Mouse (Mus musculus) hindbrain, embryonic 14.5 days (tissue): ENCODE data around the gene Meis2. TPM values are rescaled to one million over a fixed set of nuclear protein-coding genes. Genes with fewer than 3 reads are reported as not detected.

Experiments used
- ATAC-seq: fragments of 200-750 bp; cut with Nextera tagmentation; 2 replicates; pipeline ENCODE4 v1.8.0; 2017; ENCODE audit warnings: moderate number of reproducible peaks, mild to moderate bottlenecking, moderate TSS enrichment, moderate library complexity; ENCODE audit not compliant: low FRiP score
- DNase-seq: peaks from one replicate; pipeline ENCODE4 v3.0.0-alpha.2; 2015; ENCODE audit warnings: low spot score
- H3K27ac ChIP-seq: fragments of 300-500 bp; sonication (generic); 2 replicates; pipeline ENCODE4 v1.5.1; 2014; ENCODE audit warnings: mild to moderate bottlenecking, moderate library complexity
- H3K27me3 ChIP-seq: fragments of 300-500 bp; sonication (generic); 2 replicates; pipeline ENCODE4 v1.6.1; 2014; ENCODE audit warnings: mild to moderate bottlenecking, low read length, mixed read lengths; ENCODE audit not compliant: control insufficient read depth, insufficient read depth
- H3K36me3 ChIP-seq: fragments of 300-500 bp; sonication (generic); replicated peaks from 2 replicates; pipeline ENCODE4 v1.6.1; 2014; ENCODE audit not compliant: control insufficient read depth, insufficient read depth
- H3K4me1 ChIP-seq: fragments of 300-500 bp; sonication (generic); replicated peaks from 2 replicates; pipeline ENCODE4 v1.6.1; 2014; ENCODE audit warnings: antibody characterized with exemption, low read length, mixed read lengths; ENCODE audit not compliant: control insufficient read depth, insufficient read depth
- H3K4me2 ChIP-seq: fragments of 300-500 bp; sonication (generic); replicated peaks from 2 replicates; pipeline ENCODE4 v1.6.1; 2014; ENCODE audit warnings: mild to moderate bottlenecking, moderate library complexity
- H3K4me3 ChIP-seq: fragments of 300-500 bp; sonication (generic); replicated peaks from 2 replicates; pipeline ENCODE4 v1.5.1; 2014; ENCODE audit warnings: mild to moderate bottlenecking, low read length
- H3K9ac ChIP-seq: fragments of 300-500 bp; sonication (generic); 2 replicates; pipeline ENCODE4 v1.6.1; 2014
- H3K9me3 ChIP-seq: fragments of 300-500 bp; sonication (generic); 2 replicates; pipeline ENCODE4 v1.6.1; 2016; ENCODE audit warnings: low read length; ENCODE audit not compliant: control insufficient read depth
- WGBS: fragments of 180-500 bp; shearing (Covaris S2); extraction: QIAGEN DNeasy Blood & Tissue Kit; methylation state at CpG from one replicate; pipeline ENCODE4 v1.1.7; 2014; 5-methylcytosine and 5-hydroxymethylcytosine counted together
- polyA plus RNA-seq: library from polyadenylated mRNA; unstranded; fragments of >200 nt; fragmentation: Nextera tagmentation; extraction: Ambion mirVana; gene quantifications from 2 replicates; pipeline ENCODE4 v1.2.1, GENCODE M21; 2014

Gene Meis2
- polyA plus RNA-seq, 1 experiment from 2014 or later = 159 TPM

DNA sequence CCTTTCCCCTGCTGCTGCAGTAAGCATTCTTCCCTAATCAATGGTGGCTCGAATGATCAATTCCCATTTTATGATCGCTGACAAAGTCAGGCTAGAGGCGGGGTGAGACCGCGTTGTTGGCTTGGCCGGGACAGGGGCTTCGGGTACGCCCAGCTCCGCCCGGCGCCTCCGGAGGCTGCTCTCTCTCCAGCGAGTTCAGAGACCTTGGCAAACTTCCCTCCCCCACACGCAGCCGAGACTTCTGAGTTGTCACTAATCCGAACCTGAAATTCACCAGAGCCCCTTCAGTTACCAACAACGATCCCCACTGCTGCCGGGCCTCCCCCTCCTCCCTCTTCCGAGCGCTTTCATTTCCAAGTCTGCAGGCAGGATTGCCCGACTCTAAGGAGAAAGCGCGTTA lies 10.3 kb upstream of the Meis2 start:
- Histone ChIP-seq H3K27me3 (0 out of 2 replicates have a peak, but pooled peaks cover 4% of the 10 kb centered on the region), H3K4me3 (peak overlapping the region; percentile 71), H3K36me3 (no peaks in the 10 kb centered on the region), H3K4me1 (peaks cover 14% of the 10 kb centered on the region; the same call in 1 of the 2 replicates), H3K4me2 (peak overlapping the region; percentile 65), H3K27ac (peak overlapping the region; percentile 99), H3K9me3 (no peaks in the 10 kb centered on the region), H3K9ac (peak overlapping the region; percentile 99)
- WGBS = under 1% methylated on average over 23 of the region's 23 CpGs
- DNase-seq (peak; percentile 66), ATAC-seq (peak; percentile 82)

GRCm38 (mm10) chr2:116075477-116075876 lies 9.8 kb upstream of the Meis2 start:
- Histone ChIP-seq H3K27ac (peak overlapping the region; percentile 99), H3K36me3 (no peaks in the 10 kb centered on the region), H3K9me3 (no peaks in the 10 kb centered on the region), H3K4me3 (peak overlapping the region; percentile 71), H3K27me3 (0 out of 2 replicates have a peak, but pooled peaks cover 4% of the 10 kb centered on the region), H3K9ac (peak overlapping the region; percentile 99), H3K4me2 (peak overlapping the region; percentile 65), H3K4me1 (peaks cover 14% of the 10 kb centered on the region; the same call in 1 of the 2 replicates)
- ATAC-seq = peak; percentile 1; the same call in 1 of the 2 replicates
- WGBS = 2% methylated on average over 20 of the region's 20 CpGs
- DNase-seq = peak; percentile 62

- peak overlapping the region; percentile 99 for H3K9ac ChIP-seq
- H3K9me3 ChIP-seq = no peaks in the 10 kb centered on the region
- peak overlapping the region; percentile 99 for H3K27ac ChIP-seq
- H3K4me1 ChIP-seq = peaks cover 14% of the 10 kb centered on the region; the same call in 1 of the 2 replicates
- WGBS = 9% methylated on average over 17 of the region's 17 CpGs
- H3K27me3 ChIP-seq = 0 out of 2 replicates have a peak, but pooled peaks cover 4% of the 10 kb centered on the region
- H3K4me3 ChIP-seq = peak overlapping the region; percentile 71
- ATAC-seq = 0 out of 2 replicates have a peak, but pooled peaks have one; percentile 23
- H3K4me2 ChIP-seq = peak overlapping the region; percentile 65
- DNase-seq = peak; percentile 26
- no peaks in the 10 kb centered on the region for H3K36me3 ChIP-seq
Observed at GRCm38 (mm10) chr2:116074726-116075440, 9.2 kb upstream of the Meis2 start.

GRCm38 (mm10) chr2:116074061-116074460 lies 8.4 kb upstream of the Meis2 start:
- peak; percentile 26 for DNase-seq
- Histone ChIP-seq H3K27ac (peak overlapping the region; percentile 99), H3K36me3 (no peaks in the 10 kb centered on the region), H3K27me3 (0 out of 2 replicates have a peak, but pooled peaks cover 4% of the 10 kb centered on the region), H3K4me1 (peaks cover 14% of the 10 kb centered on the region; the same call in 1 of the 2 replicates), H3K9ac (peak overlapping the region; percentile 99), H3K4me3 (peak overlapping the region; percentile 71), H3K4me2 (peak overlapping the region; percentile 65), H3K9me3 (no peaks in the 10 kb centered on the region)
- no peak for ATAC-seq
- WGBS = 25% methylated on average over 3 of the region's 3 CpGs

DNA sequence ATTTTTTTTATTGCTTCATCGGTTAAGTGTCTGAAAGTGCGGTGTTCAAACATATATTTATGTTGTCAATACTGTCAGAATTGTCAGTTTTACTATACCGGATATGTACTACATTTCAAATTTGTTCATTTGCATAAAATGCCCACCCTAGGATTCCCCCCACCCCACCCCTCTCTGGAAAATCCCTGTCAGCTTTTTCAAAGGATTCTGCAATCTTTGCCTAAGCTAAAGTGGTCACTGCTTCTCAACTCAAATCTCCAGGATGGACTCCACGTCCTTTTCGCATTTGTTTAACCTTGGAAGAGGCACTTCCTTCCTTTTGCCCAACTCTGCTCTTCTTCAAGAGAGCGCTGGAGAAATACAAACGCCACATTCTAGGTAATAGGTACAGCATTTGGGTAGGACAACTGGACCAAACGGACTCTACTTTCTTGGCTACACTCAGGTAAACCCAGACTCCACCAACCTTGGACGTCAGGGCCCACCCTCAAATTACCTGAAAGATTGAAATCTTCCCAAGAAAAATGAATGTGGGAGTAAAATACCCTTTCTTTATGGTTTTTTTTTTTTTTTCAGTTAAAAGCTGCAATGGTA lies 7.8 kb upstream of the Meis2 start:
- peak; percentile 23 for DNase-seq
- peak overlapping the region; percentile 71 for H3K4me3 ChIP-seq
- WGBS = 35% methylated on average over 9 of the region's 9 CpGs
- peaks cover 14% of the 10 kb centered on the region; the same call in 1 of the 2 replicates for H3K4me1 ChIP-seq
- no peaks in the 10 kb centered on the region for H3K36me3 ChIP-seq
- H3K9me3 ChIP-seq = no peaks in the 10 kb centered on the region
- H3K27me3 ChIP-seq = 0 out of 2 replicates have a peak, but pooled peaks cover 4% of the 10 kb centered on the region
- peak overlapping the region; percentile 99 for H3K27ac ChIP-seq
- H3K9ac ChIP-seq = peak overlapping the region; percentile 99
- ATAC-seq = no peak
- H3K4me2 ChIP-seq = peak overlapping the region; percentile 65

GRCm38 (mm10) chr2:116072706-116073105 lies 7.1 kb upstream of the Meis2 start:
- peaks cover 14% of the 10 kb centered on the region; the same call in 1 of the 2 replicates for H3K4me1 ChIP-seq
- H3K9me3 ChIP-seq = no peaks in the 10 kb centered on the region
- 0 out of 2 replicates have a peak, but pooled peaks cover 4% of the 10 kb centered on the region for H3K27me3 ChIP-seq
- H3K9ac ChIP-seq = peak overlapping the region; percentile 99
- no peak for ATAC-seq
- 13% methylated on average over 5 of the region's 5 CpGs for WGBS
- peak overlapping the region; percentile 71 for H3K4me3 ChIP-seq
- DNase-seq = peak; percentile 51
- peak overlapping the region; percentile 65 for H3K4me2 ChIP-seq
- H3K27ac ChIP-seq = peak overlapping the region; percentile 99
- H3K36me3 ChIP-seq = no peaks in the 10 kb centered on the region

GRCm38 (mm10) chr2:116072321-116072640 lies 6.6 kb upstream of the Meis2 start:
- peaks cover 14% of the 10 kb centered on the region; the same call in 1 of the 2 replicates for H3K4me1 ChIP-seq
- no peak for ATAC-seq
- WGBS = 2% methylated on average over 13 of the region's 13 CpGs

DNA sequence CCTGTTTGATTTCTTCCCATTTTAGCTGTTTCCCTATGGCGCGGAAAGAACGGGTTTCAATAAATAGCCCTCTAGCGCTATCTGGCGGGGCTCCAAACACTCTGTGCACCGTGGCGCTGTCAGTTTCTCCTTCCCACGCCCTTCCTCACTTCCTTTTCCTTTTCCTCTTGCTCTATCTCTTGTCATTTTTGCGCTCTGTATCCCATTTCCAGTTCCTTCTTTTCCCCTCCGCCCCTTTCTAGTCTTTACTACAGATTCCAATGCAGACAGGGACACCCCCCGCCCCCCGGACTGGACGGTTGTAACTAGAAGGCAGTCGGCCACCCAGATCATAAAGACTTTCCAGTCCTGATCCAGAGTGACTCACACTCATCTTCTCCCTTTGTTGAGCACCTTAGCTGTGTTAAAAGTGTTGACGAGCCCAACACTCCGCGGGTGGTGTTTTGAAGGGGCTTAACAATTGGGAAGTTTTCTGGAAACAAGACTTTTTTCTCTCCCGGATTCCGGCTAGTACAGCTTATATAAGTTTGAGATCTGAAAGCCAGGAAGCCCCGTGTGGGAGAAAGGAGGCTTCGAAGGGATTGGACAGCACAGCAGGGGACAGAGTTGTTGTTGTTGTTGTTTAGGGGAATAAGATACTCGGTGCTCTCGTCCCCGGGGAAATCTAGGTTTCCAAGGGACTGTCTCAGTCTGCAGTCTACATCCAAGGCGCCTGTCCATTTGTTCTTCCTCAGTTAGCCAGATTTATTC lies 6.1 kb upstream of the Meis2 start:
- peak overlapping the region; percentile 71 for H3K4me3 ChIP-seq
- 0 out of 2 replicates have a peak, but pooled peaks cover 4% of the 10 kb centered on the region for H3K27me3 ChIP-seq
- H3K4me2 ChIP-seq = peak overlapping the region; percentile 65
- no peaks in the 10 kb centered on the region for H3K9me3 ChIP-seq
- 1% methylated on average over 25 of the region's 25 CpGs for WGBS
- H3K9ac ChIP-seq = peak overlapping the region; percentile 99
- DNase-seq = peak; percentile 91
- H3K36me3 ChIP-seq = no peaks in the 10 kb centered on the region
- ATAC-seq = no peak
- H3K4me1 ChIP-seq = peaks cover 14% of the 10 kb centered on the region; the same call in 1 of the 2 replicates
- H3K27ac ChIP-seq = peak overlapping the region; percentile 99

More at GRCm38 (mm10) chr2:116072321-116072640, 6.6 kb upstream of the Meis2 start:
- 0 out of 2 replicates have a peak, but pooled peaks cover 4% of the 10 kb centered on the region for H3K27me3 ChIP-seq
- no peaks in the 10 kb centered on the region for H3K36me3 ChIP-seq
- H3K9me3 ChIP-seq = no peaks in the 10 kb centered on the region
- H3K9ac ChIP-seq = peak overlapping the region; percentile 99
- peak overlapping the region; percentile 71 for H3K4me3 ChIP-seq
- peak overlapping the region; percentile 99 for H3K27ac ChIP-seq
- H3K4me2 ChIP-seq = peak overlapping the region; percentile 65
- no peak for DNase-seq
